Mouse (Mus musculus): ENCODE data around the gene Tepp. TPM values are rescaled to one million over a fixed set of nuclear protein-coding genes. Genes with fewer than 3 reads are reported as not detected.

The Tepp gene
- polyA plus RNA-seq, 1 experiment from 2014 or later, result 1.8 TPM

Other genes with a start within 250 kb of the Tepp start
- gene Katnb1, start 229.4 kb upstream of the Tepp start, polyA plus RNA-seq (2015; fragmentation: Nextera tagmentation; extraction: Ambion mirVana), result 49.5 and 49.8 TPM in 2 replicates
- gene Kifc3, start 107.8 kb upstream of the Tepp start, polyA plus RNA-seq (2015; fragmentation: Nextera tagmentation; extraction: Ambion mirVana), result 29.8 and 33.9 TPM in 2 replicates
- 0.57 and 0.58 TPM in 2 replicates for gene Cngb1, start 4.0 kb upstream of the Tepp start, polyA plus RNA-seq (2015; fragmentation: Nextera tagmentation; extraction: Ambion mirVana)
- 19.0 and 19.1 TPM in 2 replicates for gene Zfp319, start 21.4 kb downstream of the Tepp start, polyA plus RNA-seq (2015; fragmentation: Nextera tagmentation; extraction: Ambion mirVana)
- 37.4 and 38.4 TPM in 2 replicates for gene Usb1, start 21.7 kb downstream of the Tepp start, polyA plus RNA-seq (2015; fragmentation: Nextera tagmentation; extraction: Ambion mirVana)
- gene Mmp15, start 41.7 kb downstream of the Tepp start, polyA plus RNA-seq (2015; fragmentation: Nextera tagmentation; extraction: Ambion mirVana), result 18.1 and 18.7 TPM in 2 replicates
- gene Cfap20, start 124.3 kb downstream of the Tepp start, polyA plus RNA-seq (2015; fragmentation: Nextera tagmentation; extraction: Ambion mirVana), result 120 and 121 TPM in 2 replicates
- gene Csnk2a2, start 179.5 kb downstream of the Tepp start, polyA plus RNA-seq (2015; fragmentation: Nextera tagmentation; extraction: Ambion mirVana), result 9.8 and 10.2 TPM in 2 replicates
- gene Ccdc113, start 223.5 kb downstream of the Tepp start, polyA plus RNA-seq (2015; fragmentation: Nextera tagmentation; extraction: Ambion mirVana), result 1.2 and 1.3 TPM in 2 replicates

Measured in midbrain, embryonic 15.5 days (tissue).